Mouse (Mus musculus) skeletal muscle tissue, adult 2 months (tissue): Measurements from ENCODE around the gene Sympk.
"Not testable (repeated sequence)": the region's sequence is repeated elsewhere in the genome, so short reads cannot be mapped to it uniquely, and the experiment has no call there.

Experiments
- DNase-seq: peaks from one replicate; pipeline ENCODE4 v3.0.0-alpha.2; 2012; ENCODE audit warnings: low read depth, low spot score

The Sympk gene

GRCm38 (mm10) chr7:19052345-19053135 is 28.4 kb downstream of the Sympk start:
- DNase-seq, result peak; percentile 86

DNA sequence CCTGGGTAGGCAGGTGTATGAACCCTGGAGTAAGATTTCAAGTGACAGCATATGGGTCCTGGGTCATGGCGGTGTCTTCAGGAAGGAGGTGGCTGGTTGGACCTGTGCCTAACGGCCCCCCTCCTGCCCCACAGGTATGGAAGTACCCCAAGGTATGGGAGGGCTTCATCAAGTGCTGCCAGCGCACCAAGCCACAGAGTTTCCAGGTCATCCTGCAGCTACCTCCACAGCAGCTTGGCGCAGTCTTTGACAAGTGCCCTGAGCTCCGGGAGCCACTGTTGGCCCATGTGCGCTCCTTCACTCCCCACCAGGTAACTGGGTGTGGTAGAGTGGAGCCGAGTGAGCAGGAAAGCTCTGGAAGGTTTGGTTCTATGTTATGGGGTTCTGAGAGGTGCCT is 29.0 kb downstream of the Sympk start:
- DNase-seq, result no peak

GRCm38 (mm10) chr7:19054047-19054776 is 30.0 kb downstream of the Sympk start, which contains the start of gene Rsph6a:
Gene Rsph6a, plus strand, starts transcription at chr7:19054690.
- DNase-seq, result no peak

DNA sequence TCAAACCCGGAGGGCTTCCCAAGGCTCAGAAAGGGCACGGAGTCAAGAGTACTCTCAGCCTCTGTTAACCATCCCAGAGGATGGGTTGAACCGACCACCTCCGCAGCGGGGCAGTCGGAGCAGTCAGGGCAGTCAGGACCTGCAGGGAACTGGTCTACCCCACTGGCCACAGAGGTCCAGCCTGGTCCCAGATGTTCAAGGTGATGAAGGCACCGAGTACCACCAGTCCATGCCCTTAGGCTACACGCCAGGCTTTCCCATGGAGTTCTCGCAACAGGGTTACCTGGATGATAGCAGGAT is 30.6 kb downstream of the Sympk start:
- DNase-seq, result no peak

GRCm38 (mm10) chr7:19055108-19055507 is 30.9 kb downstream of the Sympk start:
- DNase-seq, result no peak

GRCm38 (mm10) chr7:19057405-19057804 is 33.2 kb downstream of the Sympk start:
- DNase-seq, result no peak

- DNase-seq, result no peak
Observed at GRCm38 (mm10) chr7:19065896-19066295, 41.7 kb downstream of the Sympk start.

- DNase-seq, result no peak
Observed at GRCm38 (mm10) chr7:19067063-19067462, 42.9 kb downstream of the Sympk start.

DNA sequence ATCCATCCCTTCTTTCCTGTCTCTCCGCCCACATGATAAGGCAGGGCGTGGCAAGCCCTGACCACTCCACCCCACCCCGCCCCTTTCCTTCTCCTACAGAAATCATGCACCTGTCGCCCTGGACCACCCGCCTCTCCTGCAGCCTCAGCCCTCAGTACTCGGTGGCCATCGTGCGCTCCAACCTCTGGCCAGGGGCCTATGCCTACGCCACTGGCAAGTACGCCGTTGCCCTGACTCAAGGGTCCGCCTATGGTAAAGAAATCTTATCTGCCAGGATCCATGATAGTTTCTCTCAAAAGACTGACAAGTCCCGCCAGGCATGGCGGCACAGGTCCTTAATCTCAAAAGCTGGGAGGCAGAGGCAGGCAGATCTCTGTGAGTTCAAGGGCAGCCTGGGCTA is 43.8 kb downstream of the Sympk start:
- DNase-seq, result no peak

DNA sequence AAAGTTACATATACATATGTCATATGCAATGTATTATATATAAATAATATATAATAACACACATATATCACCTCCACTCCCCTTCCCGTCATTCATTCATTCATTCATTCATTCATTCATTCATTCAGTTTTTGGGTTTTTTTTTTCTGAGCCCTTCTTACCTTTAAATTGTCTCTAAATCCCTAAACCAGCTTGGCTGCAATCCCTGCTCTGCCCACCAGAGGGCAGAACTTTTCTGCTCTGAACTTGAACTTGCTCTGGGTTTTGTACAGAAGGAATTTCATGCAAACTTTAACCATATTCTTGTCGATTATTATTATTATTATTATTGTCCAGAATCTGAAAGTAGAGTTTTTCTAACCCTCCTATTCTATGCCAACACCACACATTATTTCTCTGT is 44.5 kb downstream of the Sympk start:
- DNase-seq, result peak; percentile 57

- DNase-seq, result no peak
Observed at GRCm38 (mm10) chr7:19069500-19069899, 45.3 kb downstream of the Sympk start.

- not testable (repeated sequence) for DNase-seq
Observed at GRCm38 (mm10) chr7:19071024-19071423, 46.8 kb downstream of the Sympk start.

GRCm38 (mm10) chr7:19073504-19073903 is 49.3 kb downstream of the Sympk start:
- DNase-seq, result no peak

DNA sequence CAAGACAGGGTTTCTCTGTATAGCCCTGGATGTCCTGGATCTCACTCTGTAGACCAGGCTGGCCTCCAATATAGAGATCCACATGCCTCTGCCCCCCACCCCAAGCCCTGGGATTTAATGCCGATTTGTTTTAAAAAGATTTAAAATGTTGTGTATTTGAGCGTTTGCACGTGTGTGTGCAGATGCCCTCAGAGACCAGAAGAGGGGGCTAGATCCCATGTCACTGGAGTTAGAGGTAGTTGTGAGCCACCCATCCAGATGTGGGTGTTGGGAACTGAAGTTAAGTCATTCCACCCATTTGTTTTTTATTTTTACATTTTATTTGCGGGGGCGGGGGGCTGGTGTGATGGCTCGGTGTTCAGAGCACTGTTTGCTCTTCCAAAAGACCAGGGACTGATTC is 50.3 kb downstream of the Sympk start:
- no peak for DNase-seq

GRCm38 (mm10) chr7:19075231-19075630 is 51.1 kb downstream of the Sympk start:
- DNase-seq, result no peak

DNA sequence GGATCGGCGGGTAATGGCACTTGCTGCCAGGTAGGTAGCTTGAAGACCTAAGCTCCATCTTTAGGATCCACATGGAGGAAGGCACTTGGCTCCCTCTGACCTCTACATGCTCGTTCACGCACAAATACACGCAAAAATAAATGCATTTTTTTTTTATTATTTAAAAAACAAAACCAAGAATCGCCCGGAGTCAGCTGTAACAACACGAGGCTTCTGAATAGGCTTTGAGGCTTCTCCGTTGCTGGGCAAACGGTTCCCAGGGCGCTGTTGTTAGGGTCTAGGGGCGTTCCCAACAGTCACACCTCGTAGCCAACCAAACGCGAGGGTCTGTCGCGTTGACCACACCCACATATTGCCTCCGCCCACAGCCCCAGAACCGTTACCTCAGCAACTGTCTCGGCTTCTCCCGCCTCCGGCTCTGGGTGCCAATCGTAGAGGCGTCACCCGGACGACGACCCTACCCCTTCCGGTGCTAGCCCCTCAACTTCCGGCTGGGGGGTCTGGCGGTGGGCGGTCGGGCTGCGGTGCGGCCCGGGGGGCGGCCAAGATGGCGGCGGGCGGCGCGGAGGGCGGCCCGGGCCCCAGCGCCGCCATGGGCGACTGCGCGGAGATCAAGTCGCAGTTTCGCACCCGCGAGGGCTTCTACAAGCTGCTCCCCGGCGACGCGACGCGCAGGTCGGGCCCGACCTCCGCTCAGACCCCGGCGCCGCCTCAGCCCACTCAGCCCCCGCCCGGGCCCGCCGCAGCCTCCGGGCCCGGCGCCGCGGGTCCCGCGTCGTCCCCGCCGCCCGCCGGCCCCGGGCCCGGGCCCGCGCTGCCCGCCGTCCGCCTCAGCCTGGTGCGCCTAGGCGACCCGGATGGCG is 51.8 kb downstream of the Sympk start, which contains the start of gene Dmwd:
Dmwd (plus strand) TSS at position 505 of the 863 bp plus-strand sequence.
- DNase-seq, result peak; percentile 90

DNA sequence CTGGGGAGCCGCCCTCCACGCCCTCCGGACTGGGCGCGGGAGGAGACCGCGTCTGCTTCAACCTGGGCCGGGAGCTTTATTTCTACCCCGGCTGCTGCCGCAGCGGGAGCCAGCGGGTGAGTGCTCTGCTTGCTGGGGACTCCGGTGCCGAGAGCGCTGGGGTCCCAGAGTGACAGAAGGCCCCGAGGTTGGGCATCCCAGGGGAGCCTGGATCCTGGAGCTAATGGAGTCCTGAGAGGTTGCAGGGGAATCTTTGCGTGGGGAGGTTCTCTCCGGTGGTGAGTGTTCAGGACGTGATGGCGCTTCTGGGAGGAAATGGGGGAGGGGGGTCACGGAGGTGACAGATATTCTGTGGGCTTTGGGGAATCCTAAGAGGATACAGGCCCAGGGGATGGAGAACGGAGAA is 52.4 kb downstream of the Sympk start:
- DNase-seq, result no peak

DNA sequence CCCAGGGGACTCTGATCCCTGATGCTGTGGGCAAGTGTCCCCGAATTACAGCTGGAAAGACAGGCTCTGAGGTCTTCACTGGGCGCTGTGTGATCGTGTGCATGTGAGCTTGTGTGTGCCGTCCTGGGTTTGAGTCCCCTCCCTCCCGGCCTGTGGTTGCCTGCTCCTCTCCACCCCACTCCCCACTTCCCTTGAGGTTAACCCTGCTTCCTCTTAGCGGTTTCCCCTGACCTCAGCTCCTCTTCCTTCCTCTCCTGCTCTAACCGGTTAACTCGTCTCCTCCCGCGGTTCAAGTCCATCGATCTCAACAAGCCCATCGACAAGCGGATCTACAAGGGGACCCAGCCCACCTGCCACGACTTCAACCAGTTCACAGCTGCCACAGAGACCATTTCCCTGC is 53.6 kb downstream of the Sympk start:
- DNase-seq, result peak; percentile 60

GRCm38 (mm10) chr7:19078732-19079131 is 54.6 kb downstream of the Sympk start:
- no peak for DNase-seq

DNA sequence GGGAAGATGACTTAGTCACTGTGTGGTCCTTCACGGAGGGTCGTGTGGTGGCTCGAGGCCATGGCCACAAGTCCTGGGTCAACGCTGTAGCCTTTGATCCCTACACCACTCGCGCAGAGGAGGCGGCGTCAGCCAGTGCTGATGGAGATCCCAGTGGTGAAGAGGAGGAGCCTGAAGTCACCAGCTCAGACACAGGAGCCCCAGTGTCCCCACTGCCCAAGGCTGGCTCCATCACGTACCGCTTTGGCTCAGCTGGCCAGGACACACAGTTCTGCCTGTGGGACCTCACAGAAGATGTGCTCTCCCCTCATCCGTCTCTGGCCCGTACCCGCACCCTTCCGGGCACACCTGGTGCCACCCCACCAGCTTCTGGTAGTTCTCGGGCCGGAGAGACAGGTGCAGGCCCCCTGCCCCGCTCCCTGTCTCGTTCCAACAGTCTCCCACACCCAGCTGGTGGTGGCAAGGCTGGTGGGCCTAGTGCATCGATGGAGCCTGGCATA is 56.3 kb downstream of the Sympk start:
- no peak for DNase-seq

DNA sequence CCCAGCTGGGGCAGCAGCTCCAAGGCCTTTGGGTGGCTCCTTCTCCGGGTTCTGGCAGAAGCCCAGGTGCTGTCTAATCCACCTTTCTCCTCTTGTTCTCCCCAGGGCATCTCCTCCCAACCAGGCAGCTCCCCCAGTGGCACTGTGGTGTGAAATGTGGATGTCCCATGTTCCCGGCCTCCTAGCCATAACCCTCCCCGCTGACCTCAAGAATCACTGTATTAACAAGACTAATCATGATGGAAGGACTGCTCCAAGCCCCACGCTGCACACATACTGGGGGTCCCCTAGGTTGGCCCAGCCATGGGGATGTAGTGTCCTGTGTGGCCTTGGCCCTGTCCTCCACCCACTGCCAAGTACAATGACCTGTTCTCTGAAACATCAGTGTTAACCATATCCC is 58.0 kb downstream of the Sympk start:
- DNase-seq, result no peak

DNA sequence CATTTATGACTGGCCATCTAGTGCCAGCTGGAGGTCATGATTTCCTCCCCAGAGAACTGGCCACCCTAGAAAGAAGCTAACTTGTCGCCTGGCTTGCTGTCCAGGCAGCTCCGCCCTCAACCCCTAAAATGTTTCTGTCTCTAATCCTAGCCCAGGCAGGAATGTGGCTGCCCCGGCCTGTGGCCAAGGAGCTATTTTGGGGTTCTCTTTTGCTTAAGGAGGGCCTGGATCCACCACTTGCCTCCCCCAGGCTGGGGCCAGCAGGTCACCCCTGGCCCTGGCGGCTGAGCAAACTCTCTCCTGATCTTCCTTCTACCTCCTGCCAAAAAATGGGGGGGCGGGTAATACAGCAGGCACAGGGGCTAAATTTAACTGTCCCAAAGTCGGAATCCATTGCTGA is 58.9 kb downstream of the Sympk start:
- peak; percentile 89 for DNase-seq
